Mouse (Mus musculus): ENCODE results near the gene Znrf1. TPM values are rescaled to one million over a fixed set of nuclear protein-coding genes. Genes with fewer than 3 reads are reported as not detected.

The Znrf1 gene
- polyA plus RNA-seq, 1 experiment from 2014 or later: 11.0 TPM

DNA sequence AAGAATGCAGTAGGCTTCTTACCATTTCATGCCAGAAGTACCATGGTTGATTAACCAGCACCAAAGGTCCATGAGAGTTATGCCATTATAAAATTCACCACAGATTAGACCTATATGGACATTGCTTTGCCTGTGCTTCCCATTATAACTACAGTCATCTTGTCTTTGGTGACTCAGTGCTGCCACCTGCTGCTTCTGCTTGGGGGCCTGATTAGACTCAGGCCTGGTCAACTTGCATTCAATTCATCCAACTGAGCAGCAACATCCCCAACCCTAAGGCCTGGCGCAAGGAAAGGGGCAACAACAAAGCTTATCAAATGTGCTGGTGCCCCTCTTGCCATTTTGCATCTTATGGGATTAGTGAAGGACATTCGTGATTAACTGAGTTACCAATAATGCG, 126.6 kb downstream of the Znrf1 start:
- Histone ChIP-seq H3K4me3 (ENCODE audit: low read length) (no peak overlapping the region), H3K36me3 (ENCODE audit: control insufficient read depth, insufficient read depth, low read length) (peaks cover 3% of the 10 kb centered on the region), H3K4me1 (ENCODE audit: control insufficient read depth, insufficient read depth, low read length) (0 out of 2 replicates have a peak, but pooled peaks cover 1% of the 10 kb centered on the region), H3K4me2 (ENCODE audit: low read depth, low read length) (no peak overlapping the region), H3K9me3 (ENCODE audit: control insufficient read depth, low read length) (no peaks in the 10 kb centered on the region), H3K27ac (ENCODE audit: low read length) (no peak overlapping the region), H3K9ac (ENCODE audit: low read depth, low read length) (no peak overlapping the region), H3K27me3 (replicated peaks; ENCODE audit: control insufficient read depth, insufficient read depth, low read length) (no peaks in the 10 kb centered on the region)
- 88% methylated on average over 3 of the region's 3 CpGs for WGBS
- peak; percentile 60; the same call in 1 of the 2 replicates for ATAC-seq

DNA sequence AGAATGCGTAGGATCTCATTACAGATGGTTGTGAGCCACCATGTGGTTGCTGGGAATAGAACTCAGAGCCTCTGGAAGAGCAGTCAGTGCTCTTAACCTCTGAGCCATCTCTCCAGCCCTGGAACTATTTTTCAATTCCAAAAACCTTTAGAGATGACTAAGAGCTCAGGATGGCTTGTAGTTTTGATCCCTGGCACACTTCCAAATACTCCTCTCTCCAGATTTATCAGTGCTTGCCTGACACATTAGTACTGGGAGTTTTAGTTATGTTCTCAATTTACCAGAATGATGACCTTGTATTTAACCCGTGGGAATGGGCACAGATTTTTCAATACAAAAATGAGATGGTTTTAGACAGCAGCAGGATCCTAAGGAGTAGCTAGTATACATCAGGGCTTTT, 130.9 kb downstream of the Znrf1 start:
- WGBS: 78% methylated on average over 2 of the region's 2 CpGs
- H3K4me3 ChIP-seq (ENCODE audit: low read length): no peak overlapping the region
- H3K9ac ChIP-seq (ENCODE audit: low read depth, low read length): no peak overlapping the region
- no peaks in the 10 kb centered on the region for H3K4me1 ChIP-seq (ENCODE audit: control insufficient read depth, insufficient read depth, low read length)
- no peaks in the 10 kb centered on the region for H3K27me3 ChIP-seq (replicated peaks; ENCODE audit: control insufficient read depth, insufficient read depth, low read length)
- no peak for ATAC-seq
- H3K4me2 ChIP-seq (ENCODE audit: low read depth, low read length): no peak overlapping the region
- H3K9me3 ChIP-seq (ENCODE audit: control insufficient read depth, low read length): no peaks in the 10 kb centered on the region
- peaks cover 13% of the 10 kb centered on the region for H3K36me3 ChIP-seq (ENCODE audit: control insufficient read depth, insufficient read depth, low read length)
- H3K27ac ChIP-seq (ENCODE audit: low read length): no peak overlapping the region

Other genes with a start within 250 kb of the Znrf1 start
- gene Rfwd3, start 235.9 kb upstream of the Znrf1 start, polyA plus RNA-seq (2015; fragmentation: Nextera tagmentation; extraction: Ambion mirVana): 44.7 and 46.4 TPM in 2 replicates
- 3.2 and 3.5 TPM in 2 replicates for gene Mlkl, start 197.9 kb upstream of the Znrf1 start, polyA plus RNA-seq (2015; fragmentation: Nextera tagmentation; extraction: Ambion mirVana)
- 0.91 and 1.1 TPM in 2 replicates for gene Fa2h, start 142.3 kb upstream of the Znrf1 start, polyA plus RNA-seq (2015; fragmentation: Nextera tagmentation; extraction: Ambion mirVana)
- 4.3 and 4.4 TPM in 2 replicates for gene Wdr59, start 14.0 kb upstream of the Znrf1 start, polyA plus RNA-seq (2015; fragmentation: Nextera tagmentation; extraction: Ambion mirVana)
- gene Ldhd, start 94.3 kb downstream of the Znrf1 start, polyA plus RNA-seq (2015; fragmentation: Nextera tagmentation; extraction: Ambion mirVana): 2.7 and 3.5 TPM in 2 replicates
- gene Zfp1, start 107.3 kb downstream of the Znrf1 start, polyA plus RNA-seq (2015; fragmentation: Nextera tagmentation; extraction: Ambion mirVana): 12.6 and 16.0 TPM in 2 replicates
- 1,904 and 2,500 TPM in 2 replicates for gene Ctrb1, start 154.9 kb downstream of the Znrf1 start, polyA plus RNA-seq (2015; fragmentation: Nextera tagmentation; extraction: Ambion mirVana)
- 44.6 and 48.5 TPM in 2 replicates for gene Bcar1, start 207.7 kb downstream of the Znrf1 start, polyA plus RNA-seq (2015; fragmentation: Nextera tagmentation; extraction: Ambion mirVana)

Data from intestine, embryonic 16.5 days (tissue).